Mouse (Mus musculus) left cerebral cortex, adult 11 months (tissue): ENCODE data around the gene Ssh2.

Experiments
- DNase-seq: peaks from one replicate; pipeline ENCODE4 v3.0.0; 2022; ENCODE audit warnings: low spot score

The Ssh2 gene

GRCm38 (mm10) chr11:77507426-77507825 is 291.3 kb downstream of the Ssh2 start:
- DNase-seq = no peak

- no peak for DNase-seq
These were observed 292.3 kb downstream of the Ssh2 start for GRCm38 (mm10) chr11:77508068-77509021.
